Mouse (Mus musculus) intestine, embryonic 16.5 days (tissue): Measurements from ENCODE around the gene Dhrs1. TPM values are rescaled to one million over a fixed set of nuclear protein-coding genes. Genes with fewer than 3 reads are reported as not detected.

ENCODE experiments used
- ATAC-seq: fragments of 200-750 bp; cut with Nextera tagmentation; 2 replicates; pipeline ENCODE4 v1.8.0; 2017; ENCODE audit warnings: moderate TSS enrichment, moderate library complexity
- H3K27ac ChIP-seq: fragments of 300-500 bp; sonication (generic); 2 replicates; pipeline ENCODE4 v1.5.1; 2014; ENCODE audit warnings: mild to moderate bottlenecking, low read length
- H3K27me3 ChIP-seq: fragments of 300-500 bp; sonication (generic); replicated peaks from 2 replicates; pipeline ENCODE4 v1.6.1; 2014; ENCODE audit warnings: low read length, control low read depth, mixed read lengths; ENCODE audit not compliant: control insufficient read depth, insufficient read depth
- H3K36me3 ChIP-seq: fragments of 300-500 bp; sonication (generic); 2 replicates; pipeline ENCODE4 v1.6.1; 2014; ENCODE audit warnings: low read length, control low read depth; ENCODE audit not compliant: control insufficient read depth, insufficient read depth
- H3K4me1 ChIP-seq: fragments of 300-500 bp; sonication (generic); 2 replicates; pipeline ENCODE4 v1.6.1; 2014; ENCODE audit warnings: low read length, control low read depth, mixed read lengths; ENCODE audit not compliant: control insufficient read depth, insufficient read depth
- H3K4me2 ChIP-seq: fragments of 300-500 bp; sonication (generic); 2 replicates; pipeline ENCODE4 v1.6.1; 2014; ENCODE audit warnings: low read depth, low read length, control low read depth
- H3K4me3 ChIP-seq: fragments of 300-500 bp; sonication (generic); 2 replicates; pipeline ENCODE4 v1.5.1; 2014; ENCODE audit warnings: mild to moderate bottlenecking, low read length
- H3K9ac ChIP-seq: fragments of 300-500 bp; sonication (generic); 2 replicates; pipeline ENCODE4 v1.6.1; 2014; ENCODE audit warnings: low read depth, low read length
- H3K9me3 ChIP-seq: fragments of 300-500 bp; sonication (generic); 2 replicates; pipeline ENCODE4 v1.6.1; 2016; ENCODE audit warnings: low read length, control low read depth; ENCODE audit not compliant: control insufficient read depth
- WGBS: fragments of 180-500 bp; shearing (Covaris S2); extraction: QIAGEN DNeasy Blood & Tissue Kit; methylation state at CpG from one replicate; pipeline ENCODE4 v1.1.7; 2014; 5-methylcytosine and 5-hydroxymethylcytosine counted together
- polyA plus RNA-seq: library from polyadenylated mRNA; unstranded; fragments of >200 nt; fragmentation: Nextera tagmentation; extraction: Ambion mirVana; gene quantifications from 2 replicates; pipeline ENCODE4 v1.2.1, GENCODE M21; 2015

The Dhrs1 gene
- polyA plus RNA-seq, 1 experiment from 2014 or later = 151 TPM

DNA sequence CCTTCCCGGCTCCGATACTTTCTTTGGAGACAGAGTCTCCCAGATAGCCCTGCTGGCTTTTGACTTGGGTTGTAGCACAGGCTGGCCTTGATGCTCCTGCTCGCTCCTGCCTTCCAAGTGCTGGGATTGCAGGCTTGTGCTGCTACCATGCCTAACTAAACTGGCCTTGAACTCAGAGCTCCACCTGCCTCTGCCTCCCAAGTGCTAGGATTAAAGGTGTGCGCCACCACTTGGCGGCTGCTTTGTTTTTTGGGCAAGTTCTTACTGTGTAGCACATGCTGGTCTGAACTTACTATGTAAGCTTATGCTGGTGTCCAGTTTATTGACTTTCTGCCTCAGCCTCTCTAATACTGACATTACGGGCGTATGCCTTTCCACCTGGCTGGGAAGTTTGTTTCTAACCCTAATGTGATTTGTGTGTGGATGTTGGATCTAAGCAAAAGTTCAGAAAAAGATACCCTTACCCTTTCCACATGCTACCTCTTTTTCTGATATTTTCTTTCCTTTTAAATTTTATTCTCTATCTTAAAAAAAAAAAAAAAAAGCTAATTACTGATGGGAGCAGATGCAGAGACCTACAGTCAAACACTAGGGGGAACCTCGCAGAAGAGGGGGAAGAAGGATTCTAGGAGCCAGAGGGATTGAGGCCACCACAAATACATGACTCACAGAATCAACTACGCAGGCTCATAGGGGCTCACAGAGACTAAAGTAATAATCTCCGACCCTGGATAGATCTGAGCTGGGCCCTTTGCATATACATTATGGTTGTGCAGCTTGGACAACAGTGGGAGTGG, 1.8 kb upstream of the Dhrs1 start:
- 88% methylated on average over 10 of the region's 10 CpGs for WGBS
- H3K4me2 ChIP-seq = peak overlapping the region; percentile 98
- no peak overlapping the region for H3K27ac ChIP-seq
- H3K4me3 ChIP-seq = no peak overlapping the region
- H3K9ac ChIP-seq = no peak overlapping the region
- H3K27me3 ChIP-seq = no peaks in the 10 kb centered on the region
- H3K36me3 ChIP-seq = peaks cover 12% of the 10 kb centered on the region; the same call in 1 of the 2 replicates
- H3K4me1 ChIP-seq = peaks cover 25% of the 10 kb centered on the region
- H3K9me3 ChIP-seq = no peaks in the 10 kb centered on the region
- no peak for ATAC-seq

DNA sequence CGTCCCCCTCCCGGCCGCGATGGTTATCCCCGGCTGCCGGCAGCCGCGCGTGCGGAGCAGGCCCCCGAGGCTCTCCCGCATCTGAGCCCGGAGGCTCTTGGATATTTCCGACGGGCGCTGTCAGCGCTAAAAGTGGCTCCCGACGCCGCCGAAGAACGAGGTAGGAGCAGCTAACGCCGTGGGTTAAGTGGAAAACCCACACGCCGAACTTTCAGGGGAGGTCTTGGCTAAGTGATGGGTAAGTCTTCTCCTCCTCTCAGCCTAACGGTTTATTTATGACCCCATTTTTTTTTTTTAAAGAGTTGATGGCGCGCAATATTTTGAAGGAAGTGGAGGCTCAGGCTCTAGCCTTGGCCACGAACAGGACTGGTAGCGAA, 359 bp upstream of the Dhrs1 start:
- no peak; the same call in 1 of the 2 replicates for ATAC-seq
- Histone ChIP-seq H3K4me2 (peak overlapping the region; percentile 98), H3K27ac (peak overlapping the region; percentile 51; the same call in 1 of the 2 replicates), H3K27me3 (no peaks in the 10 kb centered on the region), H3K9ac (peak overlapping the region; percentile 87), H3K4me1 (peaks cover 25% of the 10 kb centered on the region), H3K4me3 (peak overlapping the region; percentile 89), H3K36me3 (peaks cover 10% of the 10 kb centered on the region; the same call in 1 of the 2 replicates), H3K9me3 (no peaks in the 10 kb centered on the region)
- WGBS = under 1% methylated on average over 31 of the region's 31 CpGs

DNA sequence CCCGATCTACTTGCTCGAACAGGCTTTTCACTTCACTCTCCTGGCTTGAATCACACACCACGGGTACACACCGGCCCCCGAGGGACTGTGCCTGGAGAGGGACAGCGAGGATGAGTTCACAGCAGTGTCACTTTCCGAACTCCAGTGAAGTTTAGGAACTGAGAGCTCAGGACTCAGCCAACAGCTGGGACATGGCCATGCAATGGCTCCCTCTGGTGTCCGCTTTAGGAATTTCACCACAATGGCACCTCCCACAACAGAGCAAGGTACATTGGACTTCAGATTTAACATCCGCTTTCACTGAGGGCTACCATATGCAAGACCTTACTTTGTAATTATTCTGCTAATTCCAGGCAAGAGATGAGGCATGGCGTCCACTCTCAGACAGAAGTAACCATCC, 1.8 kb downstream of the Dhrs1 start:
- peak; percentile 66 for ATAC-seq
- Histone ChIP-seq H3K9me3 (no peaks in the 10 kb centered on the region), H3K27ac (peak overlapping the region; percentile 58; the same call in 1 of the 2 replicates), H3K4me2 (peak overlapping the region; percentile 91), H3K4me3 (peak overlapping the region; percentile 24), H3K36me3 (peaks cover 2% of the 10 kb centered on the region; the same call in 1 of the 2 replicates), H3K27me3 (no peaks in the 10 kb centered on the region), H3K9ac (peak overlapping the region; percentile 57), H3K4me1 (peaks cover 25% of the 10 kb centered on the region)
- 15% methylated on average over 10 of the region's 10 CpGs for WGBS

DNA sequence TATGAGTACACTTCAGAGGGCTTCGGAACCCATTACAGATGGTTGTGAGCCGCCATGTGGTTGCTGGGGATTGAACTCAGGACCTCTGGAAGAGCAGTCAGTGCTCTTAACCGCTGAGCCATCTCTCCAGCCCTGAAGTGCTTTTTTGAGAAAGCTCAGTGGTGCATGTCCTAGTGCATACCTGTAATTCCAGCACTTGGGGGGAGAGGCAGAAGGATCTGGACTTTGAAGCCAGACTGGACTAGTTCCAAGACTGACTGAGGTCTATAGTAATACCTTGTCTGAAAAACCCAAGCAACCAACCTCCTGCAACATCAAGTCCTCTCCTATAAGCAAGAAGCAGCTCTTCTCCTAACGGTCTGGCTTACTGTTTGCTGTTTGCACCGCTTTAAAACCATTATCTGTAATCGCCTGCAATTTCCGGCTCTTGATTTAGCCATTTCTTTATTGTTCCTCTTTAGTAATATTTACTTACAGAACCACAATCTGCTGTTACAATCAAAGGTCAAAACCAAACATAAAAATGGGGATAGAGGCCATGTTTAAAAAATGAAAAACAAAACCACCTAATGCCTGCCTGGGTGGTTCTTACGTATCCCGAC, 8.3 kb downstream of the Dhrs1 start:
- WGBS = 76% methylated on average over 9 of the region's 9 CpGs
- Histone ChIP-seq H3K27me3 (no peaks in the 10 kb centered on the region), H3K4me1 (peaks cover 19% of the 10 kb centered on the region), H3K9ac (no peak overlapping the region), H3K4me2 (no peak overlapping the region), H3K36me3 (peaks cover 2% of the 10 kb centered on the region; the same call in 1 of the 2 replicates), H3K9me3 (no peaks in the 10 kb centered on the region), H3K4me3 (no peak overlapping the region), H3K27ac (no peak overlapping the region)
- ATAC-seq = no peak

DNA sequence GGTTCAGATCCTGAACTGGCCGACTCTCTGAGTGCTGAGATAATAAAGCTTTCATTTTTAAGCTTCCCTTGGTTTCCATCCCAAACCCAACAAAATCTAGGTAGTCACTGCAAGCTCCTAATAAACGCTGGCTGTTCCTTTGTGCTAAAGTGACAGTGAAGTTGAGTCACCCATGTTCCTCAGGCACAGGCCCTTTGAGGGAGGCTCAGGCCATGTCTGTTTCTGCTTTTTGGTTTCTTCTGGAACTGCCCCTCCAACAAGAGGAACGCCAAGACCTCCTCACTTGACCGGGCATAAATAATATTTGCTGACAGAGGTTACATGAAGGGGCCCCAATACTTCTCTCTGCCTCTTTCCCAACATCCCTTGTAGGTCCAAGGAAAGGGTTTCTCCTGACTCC, 9.7 kb downstream of the Dhrs1 start:
- no peaks in the 10 kb centered on the region; the same call in 1 of the 2 replicates for H3K36me3 ChIP-seq
- peak overlapping the region; percentile 23; the same call in 1 of the 2 replicates for H3K27ac ChIP-seq
- no peak overlapping the region for H3K9ac ChIP-seq
- H3K4me1 ChIP-seq = peaks cover 19% of the 10 kb centered on the region
- no peak overlapping the region for H3K4me3 ChIP-seq
- H3K27me3 ChIP-seq = no peaks in the 10 kb centered on the region
- no peaks in the 10 kb centered on the region for H3K9me3 ChIP-seq
- no peak overlapping the region for H3K4me2 ChIP-seq
- WGBS = 63% methylated on average over 4 of the region's 4 CpGs
- no peak for ATAC-seq

DNA sequence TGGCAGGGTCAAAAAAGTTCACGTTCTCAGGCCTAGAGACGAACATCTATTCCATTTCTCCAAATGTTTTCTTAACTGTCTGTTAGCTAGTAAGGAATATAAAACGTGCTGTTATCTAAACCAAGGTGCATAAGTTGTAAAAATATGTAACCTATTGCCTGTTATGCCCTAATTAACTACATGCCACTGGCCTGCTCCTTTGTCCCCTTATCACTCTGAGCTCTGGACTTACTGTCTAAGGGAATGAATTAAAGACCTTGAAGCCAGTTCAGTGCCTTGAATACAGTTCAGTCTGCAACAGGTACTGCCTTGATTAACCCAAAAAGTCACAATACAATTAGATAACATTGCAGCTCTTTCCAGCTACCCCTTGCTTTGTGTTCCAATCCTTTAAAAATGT, 10.2 kb downstream of the Dhrs1 start:
- 0 out of 2 replicates have a peak overlapping the region, but pooled peaks have one; percentile 23 for H3K27ac ChIP-seq
- WGBS = 34% methylated on average over 3 of the region's 3 CpGs
- no peak overlapping the region for H3K4me2 ChIP-seq
- no peak overlapping the region for H3K4me3 ChIP-seq
- H3K4me1 ChIP-seq = peaks cover 19% of the 10 kb centered on the region
- ATAC-seq = peak; percentile 86
- H3K9ac ChIP-seq = no peak overlapping the region
- H3K36me3 ChIP-seq = no peaks in the 10 kb centered on the region; the same call in 1 of the 2 replicates
- H3K27me3 ChIP-seq = no peaks in the 10 kb centered on the region; the same call in 1 of the 2 replicates
- no peaks in the 10 kb centered on the region for H3K9me3 ChIP-seq

DNA sequence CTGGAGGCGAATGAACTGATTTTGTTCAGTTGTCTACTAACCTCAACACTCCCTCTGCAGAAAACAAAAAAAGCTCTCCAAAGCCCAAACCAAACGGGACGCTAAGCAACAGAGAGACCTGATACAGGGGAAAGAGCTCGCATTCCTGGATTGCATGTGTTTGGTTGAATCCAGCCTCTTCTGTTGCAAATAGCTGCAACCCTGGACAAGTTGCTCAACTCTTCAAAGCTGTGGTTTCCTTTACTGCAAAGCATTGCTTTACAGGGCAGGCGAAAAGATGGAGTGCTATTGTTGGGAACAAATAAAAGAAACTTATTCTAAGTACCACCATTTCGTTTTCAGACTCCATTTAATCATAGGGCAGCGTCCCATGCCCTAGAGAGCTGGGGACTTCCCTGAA, 10.6 kb downstream of the Dhrs1 start:
- H3K4me2 ChIP-seq = no peak overlapping the region
- ATAC-seq = no peak
- WGBS = 58% methylated on average over 7 of the region's 7 CpGs

DNA sequence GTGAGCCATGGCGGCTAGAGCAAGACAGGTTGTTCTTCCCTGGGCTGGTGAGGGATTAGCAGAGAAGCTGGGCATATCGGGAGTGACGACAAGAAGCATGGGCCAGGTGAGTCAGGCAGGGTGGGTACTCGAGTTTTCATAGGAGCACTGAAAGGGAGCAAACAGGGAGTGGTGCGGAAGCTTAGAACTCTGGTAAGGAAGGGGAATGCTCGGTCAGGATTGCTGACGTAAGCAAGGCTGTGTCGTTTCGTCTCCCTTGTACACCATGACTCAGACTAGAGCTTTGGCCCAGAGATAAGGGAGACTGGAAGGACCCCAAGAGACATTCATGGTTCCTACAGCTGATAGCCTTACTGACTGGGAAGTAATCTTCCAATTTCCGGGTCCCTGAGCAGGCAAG, 11.6 kb downstream of the Dhrs1 start:
- no peak overlapping the region for H3K27ac ChIP-seq
- H3K9me3 ChIP-seq = no peaks in the 10 kb centered on the region
- H3K4me1 ChIP-seq = peaks cover 19% of the 10 kb centered on the region
- 63% methylated on average over 10 of the region's 10 CpGs for WGBS
- peak; percentile 67 for ATAC-seq
- H3K27me3 ChIP-seq = no peaks in the 10 kb centered on the region; the same call in 1 of the 2 replicates
- no peak overlapping the region for H3K4me2 ChIP-seq
- H3K36me3 ChIP-seq = no peaks in the 10 kb centered on the region
- H3K9ac ChIP-seq = no peak overlapping the region
- no peak overlapping the region for H3K4me3 ChIP-seq

More for the DNA sequence above, 10.6 kb downstream of the Dhrs1 start:
- no peak overlapping the region for H3K4me3 ChIP-seq
- H3K27me3 ChIP-seq = no peaks in the 10 kb centered on the region; the same call in 1 of the 2 replicates
- H3K9ac ChIP-seq = no peak overlapping the region
- no peaks in the 10 kb centered on the region for H3K9me3 ChIP-seq
- H3K4me1 ChIP-seq = peaks cover 19% of the 10 kb centered on the region
- H3K36me3 ChIP-seq = no peaks in the 10 kb centered on the region; the same call in 1 of the 2 replicates
- H3K27ac ChIP-seq = no peak overlapping the region

DNA sequence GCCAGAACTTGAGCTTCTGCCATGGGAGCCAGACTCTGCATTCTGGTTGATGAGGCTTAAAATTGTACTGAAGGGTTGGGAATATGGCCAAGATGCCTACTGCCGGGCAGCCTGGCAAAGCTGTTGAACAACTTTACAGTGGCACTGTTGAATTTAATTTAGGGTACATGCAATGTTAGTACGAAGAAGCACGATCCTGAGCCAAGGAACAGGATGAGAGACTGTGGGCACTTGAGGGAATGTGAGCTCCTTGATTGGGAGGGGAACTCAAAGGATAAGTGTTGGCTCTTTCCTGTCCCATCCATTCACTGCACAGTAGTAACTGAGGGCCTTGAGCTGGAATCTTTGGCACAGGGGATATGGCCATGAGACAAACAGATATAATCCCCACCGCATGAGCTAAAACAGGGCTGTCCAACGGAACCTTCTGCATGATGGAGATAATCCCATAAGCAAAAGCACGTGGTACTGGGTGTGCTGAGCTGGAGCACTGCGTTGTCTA, 14.9 kb downstream of the Dhrs1 start:
- Histone ChIP-seq H3K4me2 (no peak overlapping the region), H3K36me3 (no peaks in the 10 kb centered on the region), H3K27me3 (no peaks in the 10 kb centered on the region; the same call in 1 of the 2 replicates), H3K9me3 (no peaks in the 10 kb centered on the region), H3K9ac (no peak overlapping the region), H3K27ac (no peak overlapping the region), H3K4me1 (peaks cover 6% of the 10 kb centered on the region), H3K4me3 (no peak overlapping the region)
- 81% methylated on average over 7 of the region's 7 CpGs for WGBS
- ATAC-seq = no peak
